8 mouse cellular contexts compared by ENCODE assay signal in genomic region chr2:33641859-33642571, GRCm38 (mm10). TPM values are rescaled to one million over a fixed set of nuclear protein-coding genes. Genes with fewer than 3 reads are reported as not detected.
DNase-seq lines count a peak whose midpoint lies in the region; ATAC-seq and TF ChIP-seq lines count a peak whose summit lies in the region.

No protein-coding gene starts in this region.

- H3K4me1 ChIP-seq in heart, postnatal 0 days (ENCODE audit: control insufficient read depth, insufficient read depth), result peaks cover 9% of the 10 kb centered on the region; the same call in 1 of the 2 replicates
- H3K4me1 ChIP-seq in liver, embryonic 15.5 days (replicated peaks), result no peaks in the 10 kb centered on the region; the same call in 1 of the 2 replicates

- H3K4me2 ChIP-seq in heart, postnatal 0 days (ENCODE audit: low read depth, low read length), result no peak overlapping the region
- H3K4me2 ChIP-seq in liver, embryonic 15.5 days, result peak overlapping the region; percentile 7; the same call in 1 of the 2 replicates

- H3K9ac ChIP-seq in heart, postnatal 0 days (replicated peaks; ENCODE audit: low read depth, low read length), result no peak overlapping the region
- H3K9ac ChIP-seq in liver, embryonic 15.5 days, result no peak overlapping the region

- no peak for ATAC-seq in heart, postnatal 0 days (ENCODE audit: insufficient read depth, low read depth)
- ATAC-seq in liver, embryonic 15.5 days (ENCODE audit: insufficient read depth), result no peak
- ATAC-seq in megakaryocyte progenitor cell, adult 5-6 weeks (replicated peaks; ENCODE audit: poor library complexity), result no peak

- peak; percentile 85 for DNase-seq in heart, adult 11 months
- DNase-seq in heart, adult 9 months (ENCODE audit: low spot score in 2 of 2), result no peak
- DNase-seq in R1 (ENCODE audit: low read depth, low spot score), result peak; percentile 38
- DNase-seq in heart, postnatal 0 days (ENCODE audit: low spot score), result no peak
- DNase-seq in right cerebral cortex, postnatal 10 days (ENCODE audit: low spot score in 2 of 2), result no peak
- DNase-seq in adrenal gland, postnatal 10 days, result no peak

- no peaks in the 10 kb centered on the region for H3K36me3 ChIP-seq in heart, postnatal 0 days (replicated peaks; ENCODE audit: control insufficient read depth, insufficient read depth, low read length)
- H3K36me3 ChIP-seq in liver, embryonic 15.5 days (replicated peaks), result no peaks in the 10 kb centered on the region

- TF ChIP-seq CTCF in heart, postnatal 0 days (IDR thresholded peaks at IDR 0.05; ENCODE audit: low read depth), result no peak

- 2% methylated on average over 36 of the region's 41 CpGs for WGBS in heart, postnatal 0 days
- WGBS in liver, embryonic 15.5 days (ENCODE audit: insufficient replicate concordance), result 2% methylated on average over 41 of the region's 41 CpGs

- peak overlapping the region; percentile 45 for H3K4me3 ChIP-seq in heart, postnatal 0 days (ENCODE audit: low read depth, low read length)
- H3K4me3 ChIP-seq in liver, embryonic 15.5 days (replicated peaks), result no peak overlapping the region

- H3K9me3 ChIP-seq in heart, postnatal 0 days (replicated peaks; ENCODE audit: control insufficient read depth, low read length), result no peaks in the 10 kb centered on the region
- H3K9me3 ChIP-seq in liver, embryonic 15.5 days (replicated peaks), result no peaks in the 10 kb centered on the region

- H3K27me3 ChIP-seq in heart, postnatal 0 days (ENCODE audit: control insufficient read depth, insufficient read depth, low read length), result peaks cover 100% of the 10 kb centered on the region
- peaks cover 100% of the 10 kb centered on the region for H3K27me3 ChIP-seq in liver, embryonic 15.5 days

- H3K27ac ChIP-seq in heart, postnatal 0 days (ENCODE audit: low read depth), result no peak overlapping the region
- H3K27ac ChIP-seq in liver, embryonic 15.5 days (replicated peaks), result no peak overlapping the region

- TF ChIP-seq EP300 in heart, postnatal 0 days (IDR thresholded peaks at IDR 0.05; ENCODE audit: low read depth), result no peak

RNA-seq across cellular contexts. Expression of gene Lmx1b, which starts 1.7 kb away (rescaled TPM):
- total RNA-seq in heart, postnatal 0 days (2014; rRNA removed; ENCODE audit: low replicate concordance), result not detected in 2 replicates
- not detected in 2 replicates for polyA plus RNA-seq in heart, postnatal 0 days (2015; fragmentation: Nextera tagmentation; extraction: Ambion mirVana)
- not detected in 2 replicates for polyA plus RNA-seq in liver, embryonic 15.5 days (2015; fragmentation: Nextera tagmentation; extraction: Ambion mirVana)
- not detected in 2 replicates for total RNA-seq in megakaryocyte progenitor cell, adult 5-6 weeks (2015)
- not detected in 2 replicates for total RNA-seq in megakaryocyte progenitor cell, adult 5-6 weeks (2017)
- under 1 TPM in 1 of 2 experiments, not detected in 1; 0.09 TPM for total RNA-seq in adrenal gland, postnatal 10 days (2021)

Comparison
In these comparisons a context has a peak if more than half of its experiments do, and no peak if none do; other contexts are left out.
1. DNase-seq: peak in heart, adult 11 months (single experiment) and R1 (single experiment); none in heart, adult 9 months (0 of 2), heart, postnatal 0 days (single experiment), right cerebral cortex, postnatal 10 days (0 of 2) and adrenal gland, postnatal 10 days (single experiment).